Mouse (Mus musculus): Measurements from ENCODE around the gene Plod2. TPM values are rescaled to one million over a fixed set of nuclear protein-coding genes. Genes with fewer than 3 reads are reported as not detected.

Plod2 gene
- polyA plus RNA-seq, 1 experiment from 2014 or later: 44.9 TPM

DNA sequence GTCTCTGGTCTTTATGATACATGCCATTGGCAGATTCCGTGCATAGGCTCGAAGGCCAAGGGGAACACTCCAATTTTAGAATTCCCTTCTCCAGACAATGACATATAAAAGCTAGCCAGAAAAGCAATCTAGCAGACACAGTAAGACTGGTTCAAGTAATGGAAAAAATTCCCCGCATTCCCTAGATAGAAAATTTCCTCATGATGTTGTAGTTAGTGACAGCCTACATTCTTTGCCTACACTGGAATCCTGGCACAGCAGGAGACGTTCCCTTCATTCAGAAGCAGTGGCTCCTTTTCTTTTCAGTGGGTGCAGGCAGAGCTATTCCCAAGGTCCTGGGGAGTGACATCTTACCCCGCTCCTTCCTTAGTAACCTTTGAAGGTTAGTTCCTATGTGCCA lies 41.9 kb downstream of the Plod2 start:
- no peak for ATAC-seq (ENCODE audit: insufficient number of reproducible peaks, insufficient read depth, low FRiP score, low read depth)
- 80% methylated on average over 5 of the region's 5 CpGs for WGBS
- H3K4me2 ChIP-seq (replicated peaks; ENCODE audit: low read depth, low read length): no peak overlapping the region

DNA sequence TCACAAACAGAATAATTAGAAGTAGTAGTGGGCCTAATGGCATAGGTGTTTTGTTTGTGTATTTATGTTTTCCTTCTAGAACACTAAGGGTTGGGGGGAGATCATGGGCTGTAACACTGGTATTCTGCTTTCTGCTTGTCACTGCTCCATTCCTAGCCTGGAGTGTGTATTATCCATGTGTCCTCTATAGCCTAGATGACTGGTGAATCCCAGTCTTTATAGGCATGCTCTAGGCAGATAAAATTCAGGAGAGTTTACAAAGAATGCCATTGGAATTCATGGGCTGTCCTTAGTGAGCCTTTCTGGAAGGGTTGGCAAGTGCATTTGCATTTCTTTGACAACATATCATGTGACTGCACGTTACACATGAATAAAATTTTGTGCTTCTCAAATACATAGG lies 44.0 kb downstream of the Plod2 start:
- H3K27me3 ChIP-seq (ENCODE audit: control insufficient read depth, insufficient read depth, low read length): no peaks in the 10 kb centered on the region
- 93% methylated on average over 1 of the region's 1 CpGs for WGBS
- H3K4me2 ChIP-seq (replicated peaks; ENCODE audit: low read depth, low read length): no peak overlapping the region
- no peak for ATAC-seq (ENCODE audit: insufficient number of reproducible peaks, insufficient read depth, low FRiP score, low read depth)
- H3K4me1 ChIP-seq (ENCODE audit: control insufficient read depth, insufficient read depth, low read length): no peaks in the 10 kb centered on the region
- no peak overlapping the region for H3K9ac ChIP-seq (replicated peaks; ENCODE audit: low read depth, low read length)
- peaks cover 33% of the 10 kb centered on the region for H3K36me3 ChIP-seq (ENCODE audit: control insufficient read depth, insufficient read depth, low read length)
- H3K4me3 ChIP-seq (ENCODE audit: low read depth, low read length): no peak overlapping the region
- H3K9me3 ChIP-seq (ENCODE audit: control insufficient read depth, low read depth, low read length): no peaks in the 10 kb centered on the region
- no peak overlapping the region for H3K27ac ChIP-seq (ENCODE audit: low read length)

More for the DNA sequence above, 41.9 kb downstream of the Plod2 start:
- H3K4me3 ChIP-seq (ENCODE audit: low read depth, low read length): no peak overlapping the region
- H3K9ac ChIP-seq (replicated peaks; ENCODE audit: low read depth, low read length): no peak overlapping the region
- H3K4me1 ChIP-seq (ENCODE audit: control insufficient read depth, insufficient read depth, low read length): no peaks in the 10 kb centered on the region
- no peaks in the 10 kb centered on the region for H3K9me3 ChIP-seq (ENCODE audit: control insufficient read depth, low read depth, low read length)
- no peak overlapping the region for H3K27ac ChIP-seq (ENCODE audit: low read length)
- peaks cover 26% of the 10 kb centered on the region for H3K36me3 ChIP-seq (ENCODE audit: control insufficient read depth, insufficient read depth, low read length)
- no peaks in the 10 kb centered on the region for H3K27me3 ChIP-seq (ENCODE audit: control insufficient read depth, insufficient read depth, low read length)

DNA sequence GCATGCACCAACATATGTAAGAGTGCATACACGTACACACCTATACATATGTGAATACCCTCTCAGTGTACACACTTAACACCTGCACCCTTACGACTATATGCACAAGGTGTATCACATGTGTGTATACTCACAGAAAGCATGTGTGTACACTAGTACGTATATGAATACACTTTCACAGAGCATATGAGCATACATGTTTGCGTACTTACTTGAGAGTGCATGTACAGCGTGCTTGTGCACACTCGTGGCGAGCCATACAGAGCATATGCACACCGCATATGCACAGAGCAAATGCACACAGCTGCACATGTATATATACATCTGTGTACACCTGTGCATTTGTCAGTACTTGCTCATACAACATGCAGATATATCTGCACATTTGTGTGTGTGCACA lies 45.4 kb downstream of the Plod2 start:
- Histone ChIP-seq H3K4me1 (ENCODE audit: control insufficient read depth, insufficient read depth, low read length) (no peaks in the 10 kb centered on the region), H3K27me3 (ENCODE audit: control insufficient read depth, insufficient read depth, low read length) (no peaks in the 10 kb centered on the region), H3K36me3 (ENCODE audit: control insufficient read depth, insufficient read depth, low read length) (peaks cover 31% of the 10 kb centered on the region), H3K9me3 (ENCODE audit: control insufficient read depth, low read depth, low read length) (no peaks in the 10 kb centered on the region), H3K9ac (replicated peaks; ENCODE audit: low read depth, low read length) (no peak overlapping the region), H3K4me2 (replicated peaks; ENCODE audit: low read depth, low read length) (no peak overlapping the region), H3K4me3 (ENCODE audit: low read depth, low read length) (no peak overlapping the region), H3K27ac (ENCODE audit: low read length) (no peak overlapping the region)
- 96% methylated on average over 8 of the region's 8 CpGs for WGBS
- no peak for ATAC-seq (ENCODE audit: insufficient number of reproducible peaks, insufficient read depth, low FRiP score, low read depth)

DNA sequence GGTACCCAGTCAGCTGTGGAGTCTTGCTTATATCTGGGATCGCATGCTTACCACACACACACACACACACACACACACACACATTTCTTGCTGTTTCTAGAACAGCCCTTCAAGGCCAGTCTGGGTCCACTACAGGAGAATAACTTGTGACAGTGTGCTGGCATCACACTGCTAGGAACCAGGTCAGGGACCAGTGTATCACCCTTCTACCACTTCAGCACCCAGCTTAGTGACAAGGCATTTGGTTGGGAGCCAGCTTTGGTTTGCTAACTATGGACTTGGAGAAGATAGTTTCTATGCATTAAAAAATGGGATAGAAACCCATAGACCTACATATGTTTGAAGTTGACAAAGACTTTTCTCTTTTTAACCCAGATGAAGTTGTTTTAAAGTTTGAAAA lies 46.2 kb downstream of the Plod2 start:
- Histone ChIP-seq H3K36me3 (ENCODE audit: control insufficient read depth, insufficient read depth, low read length) (peaks cover 32% of the 10 kb centered on the region), H3K27me3 (ENCODE audit: control insufficient read depth, insufficient read depth, low read length) (no peaks in the 10 kb centered on the region), H3K27ac (ENCODE audit: low read length) (no peak overlapping the region), H3K9me3 (ENCODE audit: control insufficient read depth, low read depth, low read length) (no peaks in the 10 kb centered on the region), H3K4me3 (ENCODE audit: low read depth, low read length) (no peak overlapping the region), H3K4me1 (ENCODE audit: control insufficient read depth, insufficient read depth, low read length) (no peaks in the 10 kb centered on the region), H3K4me2 (replicated peaks; ENCODE audit: low read depth, low read length) (no peak overlapping the region), H3K9ac (replicated peaks; ENCODE audit: low read depth, low read length) (no peak overlapping the region)
- ATAC-seq (ENCODE audit: insufficient number of reproducible peaks, insufficient read depth, low FRiP score, low read depth): no peak
- 88% methylated on average over 1 of the region's 1 CpGs for WGBS

DNA sequence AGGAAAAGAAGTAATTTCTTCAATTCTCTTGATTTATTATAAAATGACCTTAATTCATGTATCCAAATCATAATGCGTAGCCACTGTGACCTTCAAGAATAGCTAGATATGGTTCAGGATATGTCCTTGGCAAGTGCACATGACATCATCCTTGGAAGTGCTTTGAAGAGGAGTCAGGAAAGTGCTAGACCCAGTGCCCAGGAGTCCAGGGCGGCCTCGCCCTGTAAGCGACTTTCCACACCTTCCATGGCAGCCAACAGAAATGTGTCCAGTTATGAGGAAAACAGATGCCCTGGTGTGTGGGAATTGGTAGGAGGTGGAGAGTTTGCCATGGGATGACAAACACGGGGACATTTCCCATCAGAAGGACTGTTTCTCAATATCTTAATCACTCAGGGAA lies 47.0 kb downstream of the Plod2 start:
- WGBS: 90% methylated on average over 5 of the region's 5 CpGs
- H3K4me1 ChIP-seq (ENCODE audit: control insufficient read depth, insufficient read depth, low read length): no peaks in the 10 kb centered on the region
- peaks cover 35% of the 10 kb centered on the region for H3K36me3 ChIP-seq (ENCODE audit: control insufficient read depth, insufficient read depth, low read length)
- ATAC-seq (ENCODE audit: insufficient number of reproducible peaks, insufficient read depth, low FRiP score, low read depth): no peak
- no peak overlapping the region for H3K27ac ChIP-seq (ENCODE audit: low read length)
- H3K4me3 ChIP-seq (ENCODE audit: low read depth, low read length): no peak overlapping the region
- no peak overlapping the region for H3K4me2 ChIP-seq (replicated peaks; ENCODE audit: low read depth, low read length)
- H3K9ac ChIP-seq (replicated peaks; ENCODE audit: low read depth, low read length): no peak overlapping the region
- H3K9me3 ChIP-seq (ENCODE audit: control insufficient read depth, low read depth, low read length): no peaks in the 10 kb centered on the region
- H3K27me3 ChIP-seq (ENCODE audit: control insufficient read depth, insufficient read depth, low read length): no peaks in the 10 kb centered on the region

DNA sequence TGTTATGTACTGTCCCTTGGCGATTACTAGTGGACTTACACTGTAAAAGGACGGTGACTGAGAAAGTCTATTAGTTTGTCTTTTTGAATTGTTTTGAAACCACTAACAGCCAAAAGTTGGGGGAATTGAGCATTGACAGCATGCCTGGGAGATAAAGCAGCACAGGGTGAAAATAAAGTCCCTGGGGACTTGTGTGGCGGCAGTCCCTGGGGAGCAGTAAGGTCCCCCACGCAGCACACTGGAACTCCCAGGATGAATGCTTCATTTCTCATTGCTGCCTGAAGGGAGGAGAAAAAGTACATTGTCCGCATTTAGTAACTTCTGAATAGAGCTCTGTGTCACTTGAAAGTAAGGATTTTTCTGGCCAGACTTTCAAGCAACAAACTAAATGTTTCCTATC lies 49.5 kb downstream of the Plod2 start:
- ATAC-seq (ENCODE audit: insufficient number of reproducible peaks, insufficient read depth, low FRiP score, low read depth): no peak
- WGBS: 83% methylated on average over 5 of the region's 5 CpGs
- Histone ChIP-seq H3K36me3 (ENCODE audit: control insufficient read depth, insufficient read depth, low read length) (peaks cover 31% of the 10 kb centered on the region), H3K27ac (ENCODE audit: low read length) (no peak overlapping the region), H3K4me3 (ENCODE audit: low read depth, low read length) (no peak overlapping the region), H3K4me2 (replicated peaks; ENCODE audit: low read depth, low read length) (no peak overlapping the region), H3K4me1 (ENCODE audit: control insufficient read depth, insufficient read depth, low read length) (no peaks in the 10 kb centered on the region), H3K9me3 (ENCODE audit: control insufficient read depth, low read depth, low read length) (no peaks in the 10 kb centered on the region), H3K27me3 (ENCODE audit: control insufficient read depth, insufficient read depth, low read length) (no peaks in the 10 kb centered on the region), H3K9ac (replicated peaks; ENCODE audit: low read depth, low read length) (no peak overlapping the region)

DNA sequence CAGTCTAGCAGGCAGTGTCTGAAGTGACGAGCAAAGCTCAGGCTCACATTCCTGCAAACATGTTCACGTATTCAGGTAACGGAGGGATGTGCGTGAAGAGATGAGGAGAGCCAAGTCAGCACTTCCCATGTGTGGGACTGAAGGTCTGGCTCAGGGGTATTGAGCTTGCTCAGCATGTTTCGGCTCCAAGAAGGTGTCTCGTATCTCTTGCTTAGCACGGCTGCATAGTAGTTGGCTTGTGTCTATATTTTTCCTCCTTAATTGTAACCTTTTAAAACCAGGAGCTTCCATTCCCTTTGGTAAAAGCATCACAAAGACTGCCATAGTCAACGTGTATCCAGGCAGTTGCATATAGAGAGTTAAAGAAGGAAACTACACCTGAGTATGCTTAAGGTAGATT lies 50.7 kb downstream of the Plod2 start:
- Histone ChIP-seq H3K27me3 (ENCODE audit: control insufficient read depth, insufficient read depth, low read length) (no peaks in the 10 kb centered on the region), H3K27ac (ENCODE audit: low read length) (no peak overlapping the region), H3K4me1 (ENCODE audit: control insufficient read depth, insufficient read depth, low read length) (no peaks in the 10 kb centered on the region), H3K36me3 (ENCODE audit: control insufficient read depth, insufficient read depth, low read length) (peaks cover 20% of the 10 kb centered on the region), H3K4me2 (replicated peaks; ENCODE audit: low read depth, low read length) (no peak overlapping the region), H3K9me3 (ENCODE audit: control insufficient read depth, low read depth, low read length) (no peaks in the 10 kb centered on the region), H3K4me3 (ENCODE audit: low read depth, low read length) (no peak overlapping the region), H3K9ac (replicated peaks; ENCODE audit: low read depth, low read length) (no peak overlapping the region)
- no peak for ATAC-seq (ENCODE audit: insufficient number of reproducible peaks, insufficient read depth, low FRiP score, low read depth)
- whole genome bisulfite sequencing: 87% methylated on average over 8 of the region's 8 CpGs

DNA sequence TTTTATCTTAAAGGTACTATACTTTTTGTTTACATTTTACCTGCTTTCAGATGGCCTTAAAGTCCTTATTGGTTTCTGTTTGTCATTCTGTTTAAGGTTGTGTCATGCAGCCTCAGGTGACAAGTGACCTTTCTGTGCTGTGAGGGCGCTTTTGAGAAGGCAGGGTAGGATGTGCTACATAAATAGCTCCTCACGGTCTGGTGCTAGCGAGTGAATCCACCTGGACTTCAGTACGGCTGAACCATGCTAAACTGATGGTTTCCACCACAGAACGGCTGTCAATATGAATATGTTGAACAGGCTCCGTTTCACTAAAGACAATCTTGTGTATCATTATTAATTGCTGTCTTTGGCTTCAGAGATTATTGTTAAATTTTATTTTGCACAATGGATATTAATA lies 52.5 kb downstream of the Plod2 start:
- Histone ChIP-seq H3K27me3 (ENCODE audit: control insufficient read depth, insufficient read depth, low read length) (no peaks in the 10 kb centered on the region), H3K4me1 (ENCODE audit: control insufficient read depth, insufficient read depth, low read length) (no peaks in the 10 kb centered on the region), H3K36me3 (ENCODE audit: control insufficient read depth, insufficient read depth, low read length) (peaks cover 7% of the 10 kb centered on the region), H3K9ac (replicated peaks; ENCODE audit: low read depth, low read length) (no peak overlapping the region), H3K4me3 (ENCODE audit: low read depth, low read length) (no peak overlapping the region), H3K9me3 (ENCODE audit: control insufficient read depth, low read depth, low read length) (no peaks in the 10 kb centered on the region), H3K4me2 (replicated peaks; ENCODE audit: low read depth, low read length) (no peak overlapping the region), H3K27ac (ENCODE audit: low read length) (no peak overlapping the region)
- ATAC-seq (ENCODE audit: insufficient number of reproducible peaks, insufficient read depth, low FRiP score, low read depth): no peak
- 32% methylated on average over 6 of the region's 6 CpGs for WGBS

DNA sequence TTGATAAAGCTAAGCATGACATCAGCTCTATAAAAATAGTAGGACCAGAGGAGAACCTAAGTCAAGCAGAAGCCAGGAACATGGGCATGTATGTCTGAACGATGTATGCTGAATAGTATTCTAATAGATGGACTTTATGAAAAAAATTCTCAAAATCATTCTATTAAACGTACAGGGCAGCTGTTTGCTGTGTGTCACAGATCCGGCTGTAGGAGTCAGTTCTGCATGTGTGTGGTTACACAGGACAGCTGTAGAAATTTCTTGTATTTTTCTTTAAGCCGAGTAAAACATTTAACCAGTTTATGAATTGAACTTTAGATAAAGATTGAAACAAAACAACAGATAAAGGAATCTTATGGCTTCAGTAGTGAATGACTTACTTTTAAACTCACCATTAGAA lies 53.3 kb downstream of the Plod2 start:
- ATAC-seq (ENCODE audit: insufficient number of reproducible peaks, insufficient read depth, low FRiP score, low read depth): no peak
- Histone ChIP-seq H3K4me2 (replicated peaks; ENCODE audit: low read depth, low read length) (no peak overlapping the region), H3K27me3 (ENCODE audit: control insufficient read depth, insufficient read depth, low read length) (no peaks in the 10 kb centered on the region), H3K36me3 (ENCODE audit: control insufficient read depth, insufficient read depth, low read length) (peaks cover 5% of the 10 kb centered on the region; the same call in 1 of the 2 replicates), H3K9ac (replicated peaks; ENCODE audit: low read depth, low read length) (no peak overlapping the region), H3K4me1 (ENCODE audit: control insufficient read depth, insufficient read depth, low read length) (0 out of 2 replicates have a peak, but pooled peaks cover 2% of the 10 kb centered on the region), H3K9me3 (ENCODE audit: control insufficient read depth, low read depth, low read length) (no peaks in the 10 kb centered on the region), H3K4me3 (ENCODE audit: low read depth, low read length) (no peak overlapping the region), H3K27ac (ENCODE audit: low read length) (no peak overlapping the region)
- WGBS: 80% methylated on average over 4 of the region's 4 CpGs

Data from stomach, embryonic 14.5 days (tissue).